ENCODE assay signal across 8 mouse cellular contexts in the genomic region with DNA sequence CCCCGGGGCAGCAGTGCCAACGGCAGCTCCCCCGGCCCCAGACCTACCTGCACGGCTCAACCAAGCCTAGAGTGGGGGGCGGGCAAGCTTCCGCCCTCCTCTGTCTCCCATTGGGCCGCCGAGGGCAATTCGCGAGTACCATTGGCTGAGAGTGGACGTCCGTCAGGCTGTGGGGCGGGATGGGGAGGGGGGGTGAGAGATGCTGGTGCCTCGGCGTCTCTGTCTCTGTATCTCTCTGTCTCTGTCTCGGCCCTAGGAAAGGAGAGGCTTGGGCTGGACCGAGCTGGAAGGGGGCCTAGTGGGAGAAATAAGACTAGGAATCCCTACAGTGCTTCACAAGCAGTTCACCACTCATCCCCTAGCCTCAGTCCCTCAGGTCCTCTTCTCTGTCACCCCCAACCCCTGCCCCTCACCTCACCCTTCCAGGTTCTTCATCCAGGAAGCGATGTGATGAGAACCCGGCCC. TPM values are rescaled to one million over a fixed set of nuclear protein-coding genes. Genes with fewer than 3 reads are reported as not detected.
DNase-seq lines count a peak whose midpoint lies in the region; ATAC-seq lines count a peak whose summit lies in the region.

No protein-coding gene starts in this region.

- peak; percentile 96 for DNase-seq in R1 (ENCODE audit: low read depth, low spot score)
- peak; percentile 91 to 96 for DNase-seq in cerebellum, postnatal 25 days
- DNase-seq in frontal cortex, postnatal 25 days (ENCODE audit: low spot score in 2 of 2) = peak; percentile 70 to 79
- DNase-seq in hindbrain, embryonic 14.5 days (ENCODE audit: low spot score) = peak; percentile 89
- DNase-seq in layer of hippocampus, postnatal 36 days = peak; percentile 89 to 90
- peak; percentile 94 for DNase-seq in lung, postnatal 36 days
- peak; percentile 96 for DNase-seq in retina, postnatal 1 day
- DNase-seq in urinary bladder, adult 18-20 months (ENCODE audit: low spot score in 2 of 2) = peak; percentile 80 to 85

- peaks cover 14% of the 10 kb centered on the region for H3K36me3 ChIP-seq in hindbrain, embryonic 14.5 days (replicated peaks; ENCODE audit: control insufficient read depth, insufficient read depth)

- H3K9ac ChIP-seq in hindbrain, embryonic 14.5 days = peak overlapping the region; percentile 93

- peak overlapping the region; percentile 99 for H3K4me3 ChIP-seq in hindbrain, embryonic 14.5 days (replicated peaks; ENCODE audit: low read length)

- peaks cover 20% of the 10 kb centered on the region for H3K4me1 ChIP-seq in hindbrain, embryonic 14.5 days (replicated peaks; ENCODE audit: control insufficient read depth, insufficient read depth, low read length)

- under 1% methylated on average over 18 of the region's 19 CpGs for WGBS in hindbrain, embryonic 14.5 days

- peak; percentile 100 for ATAC-seq in hindbrain, embryonic 14.5 days (ENCODE audit: low FRiP score)

- H3K27ac ChIP-seq in hindbrain, embryonic 14.5 days = peak overlapping the region; percentile 75

- H3K4me2 ChIP-seq in hindbrain, embryonic 14.5 days (replicated peaks) = peak overlapping the region; percentile 78

- H3K27me3 ChIP-seq in hindbrain, embryonic 14.5 days (ENCODE audit: control insufficient read depth, insufficient read depth, low read length) = no peaks in the 10 kb centered on the region

- H3K9me3 ChIP-seq in hindbrain, embryonic 14.5 days (ENCODE audit: control insufficient read depth, low read length) = no peaks in the 10 kb centered on the region

RNA-seq across cellular contexts. Expression of a gene that starts 0.7 kb away (rescaled TPM):
- 30.7 and 33.8 TPM in 2 replicates for polyA plus RNA-seq in hindbrain, embryonic 14.5 days (2014; fragmentation: Nextera tagmentation; extraction: Ambion mirVana)
- total RNA-seq in layer of hippocampus, postnatal 36 days (2021) = 10 to 100 TPM; 68.0 to 71.7 TPM

Comparison
In these comparisons a context has a peak if more than half of its experiments do, and no peak if none do; other contexts are left out.
1. Peak in every context shown above with its lines: DNase-seq, ATAC-seq, H3K4me3 ChIP-seq and H3K27ac ChIP-seq.